Mouse (Mus musculus): ENCODE measurements at regions not wholly inside any gene's neighbourhood (a gene's known extent, or its start where the extent isn't known, plus 50 kb on each side); places are given as distances from the start of the nearest gene placed in this dataset.

DNA sequence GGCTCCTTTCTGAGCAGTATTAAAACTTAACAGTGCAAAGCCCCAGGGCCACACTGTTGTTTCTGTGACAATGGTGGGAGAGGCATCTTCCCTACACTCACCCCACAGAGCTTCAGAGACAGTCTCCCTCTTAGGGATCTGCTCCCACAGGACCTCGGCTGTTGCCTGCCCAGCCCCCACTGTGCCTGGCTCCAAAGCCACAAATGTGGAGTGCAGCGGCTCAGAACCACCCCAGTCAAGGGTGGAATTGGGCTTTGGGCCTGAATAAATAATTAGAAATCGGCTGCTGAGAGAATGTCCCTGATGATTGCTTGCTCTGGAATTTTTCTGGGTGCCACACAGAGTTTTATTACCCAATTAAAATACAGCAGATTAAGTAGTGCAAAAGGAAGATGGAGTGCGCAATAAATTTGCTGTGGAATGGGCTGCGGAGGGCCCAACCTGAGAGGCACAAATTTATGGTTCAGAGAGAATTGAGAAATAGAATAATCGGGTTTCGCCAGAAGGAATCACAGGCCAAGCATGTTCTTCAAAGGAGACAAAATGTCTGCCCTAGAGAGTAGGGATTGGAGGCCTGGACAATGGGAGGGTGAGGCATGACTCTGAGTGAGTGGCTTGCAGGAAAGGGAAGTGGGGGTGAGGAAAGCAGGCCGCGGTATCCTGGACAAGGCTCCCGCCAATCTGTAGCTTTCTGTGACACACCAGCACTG lies 56.4 kb downstream of the Cd24a start:
- no peak for DNase-seq

DNA sequence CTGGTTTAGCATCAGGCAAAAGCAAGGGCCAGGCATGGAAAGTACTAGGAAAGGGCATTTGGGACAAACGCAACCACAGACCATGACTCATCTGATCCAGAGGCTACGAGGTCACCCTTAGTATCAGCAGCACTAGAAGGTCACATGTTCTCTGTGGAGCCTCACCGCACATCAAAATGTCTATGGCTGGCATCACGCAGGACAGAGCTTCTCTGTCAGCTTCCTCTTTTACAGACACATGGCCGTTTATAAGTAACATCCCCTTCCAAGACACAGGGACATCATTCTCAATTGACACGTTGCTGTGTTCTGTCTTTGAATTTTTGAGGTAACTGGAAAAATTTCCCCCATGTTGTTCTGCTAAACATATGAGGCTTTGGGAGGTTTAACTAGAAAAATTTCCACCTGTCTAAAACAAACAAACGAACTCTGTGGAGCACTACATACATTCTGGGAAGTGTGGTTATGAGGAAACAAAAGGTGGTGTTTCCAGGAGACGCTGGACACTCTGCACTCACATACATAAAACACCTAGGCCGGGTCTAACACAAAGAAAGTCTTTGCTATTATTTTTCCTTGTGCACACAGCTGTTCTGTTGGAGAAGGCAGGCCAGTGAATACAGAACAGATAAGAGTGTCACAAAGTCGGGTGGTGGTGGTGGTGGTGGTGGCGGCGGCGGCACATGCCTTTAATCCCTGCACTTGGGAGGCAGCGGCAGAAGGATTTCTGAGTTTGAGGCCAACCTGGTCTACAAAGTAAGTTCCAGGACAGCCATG lies 63.3 kb downstream of the Cd24a start:
- DNase-seq: peak; percentile 42 to 46

DNA sequence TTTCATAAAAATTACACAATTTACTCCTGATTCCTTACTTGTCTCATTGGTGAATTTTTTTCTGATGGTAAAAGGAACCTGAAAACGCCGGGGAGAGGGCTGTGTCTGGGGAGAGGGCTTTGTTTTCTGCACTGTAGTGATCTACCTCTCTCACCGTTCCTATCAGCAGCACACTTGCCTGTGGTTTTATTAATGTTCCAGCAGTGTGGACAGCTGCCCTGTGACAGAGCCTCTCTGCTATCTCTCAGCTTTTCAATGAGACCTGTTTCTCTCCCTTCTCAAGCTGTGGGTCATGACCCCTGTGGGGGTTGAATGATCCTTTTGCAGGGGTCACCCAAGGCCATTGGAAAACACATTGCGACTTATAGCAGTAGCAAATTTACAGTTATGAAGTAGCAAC lies 68.2 kb downstream of the Cd24a start:
- no peak for DNase-seq

DNA sequence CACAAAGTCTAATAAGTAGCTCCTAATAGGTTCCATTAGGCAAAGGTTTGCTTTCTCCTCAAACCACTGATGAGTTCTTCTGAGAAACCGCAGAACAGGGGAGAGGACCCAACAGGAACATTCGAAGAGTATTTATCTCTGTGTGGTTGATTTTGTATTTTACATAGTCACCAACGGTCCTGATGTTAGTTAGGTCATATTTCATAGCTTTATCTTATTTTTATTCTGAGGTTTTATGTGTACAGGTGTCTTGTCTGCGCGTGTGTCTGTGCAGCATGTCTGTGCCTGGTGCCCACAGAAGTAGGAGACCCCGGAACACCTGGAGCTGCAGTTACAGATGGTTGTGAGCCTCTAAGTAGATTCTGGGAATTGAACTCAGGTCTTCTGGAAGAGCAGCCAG lies 68.9 kb downstream of the Cd24a start:
- DNase-seq: no peak

DNA sequence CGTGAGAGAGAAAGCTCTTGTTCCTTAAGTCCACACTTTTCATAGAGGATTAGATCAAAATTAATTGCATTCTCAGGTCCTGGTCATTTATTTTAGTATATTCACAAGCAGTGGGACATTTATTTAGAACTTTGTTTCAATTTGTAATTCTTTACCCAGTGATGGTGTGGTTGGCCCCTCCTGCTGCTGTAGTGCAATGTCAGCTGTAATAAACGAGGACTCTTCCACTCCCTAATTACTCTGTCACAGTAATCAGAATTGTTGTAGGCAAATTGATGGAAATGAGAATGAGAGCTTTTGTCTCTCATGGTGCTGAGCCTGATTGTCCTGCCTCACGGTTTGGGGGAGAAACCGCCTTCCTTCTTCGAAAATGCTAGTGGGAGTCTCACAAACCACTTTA lies 70.1 kb downstream of the Cd24a start:
- DNase-seq: no peak

DNA sequence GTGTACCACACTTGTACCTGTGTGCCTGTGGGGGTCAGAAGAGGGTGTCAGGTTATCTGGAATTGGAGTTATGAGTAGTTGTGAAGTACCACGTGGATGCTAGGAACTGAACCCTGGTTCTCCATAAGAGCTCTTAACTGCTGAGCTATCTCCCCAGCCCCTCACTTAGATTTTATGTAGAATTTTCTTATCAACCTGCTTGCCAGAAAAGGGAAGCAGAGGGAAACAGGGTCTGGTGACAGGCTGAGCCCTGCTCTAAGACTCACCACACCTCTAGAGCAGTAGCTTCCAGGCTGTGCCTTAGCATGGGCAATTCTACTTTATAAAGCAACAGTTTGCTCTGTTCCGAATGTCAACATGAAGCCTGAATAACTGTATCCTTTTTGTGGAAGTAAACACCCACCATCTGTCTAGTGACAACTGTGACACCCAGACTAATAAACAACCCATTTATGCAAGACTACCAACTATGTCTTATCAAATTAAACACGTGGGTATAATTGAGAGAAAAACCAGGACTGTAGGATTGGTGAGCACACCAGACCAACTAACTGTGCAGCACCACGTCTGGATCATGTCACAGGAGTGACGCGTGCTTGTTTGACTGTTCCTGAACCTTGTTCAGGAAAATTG lies 70.8 kb downstream of the Cd24a start:
- DNase-seq: no peak

DNA sequence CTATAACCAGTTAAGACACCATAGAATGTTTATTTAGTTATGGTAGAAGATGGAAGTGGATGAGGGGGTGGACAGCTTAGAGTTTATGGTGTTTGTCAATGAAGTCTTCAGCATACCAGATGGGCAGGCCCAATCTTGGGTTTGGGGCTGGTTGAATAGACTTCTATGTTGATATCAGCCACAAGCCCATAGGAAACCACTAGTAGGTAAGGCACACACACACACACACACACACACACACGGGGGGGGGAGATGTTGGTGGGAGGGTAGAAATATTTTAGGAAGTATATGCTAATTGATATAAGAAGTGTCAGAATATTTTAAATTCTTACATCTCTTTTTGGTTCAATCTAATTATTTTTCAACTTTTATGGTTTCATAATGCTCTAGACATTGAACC lies 72.4 kb downstream of the Cd24a start:
- DNase-seq: no peak

DNA sequence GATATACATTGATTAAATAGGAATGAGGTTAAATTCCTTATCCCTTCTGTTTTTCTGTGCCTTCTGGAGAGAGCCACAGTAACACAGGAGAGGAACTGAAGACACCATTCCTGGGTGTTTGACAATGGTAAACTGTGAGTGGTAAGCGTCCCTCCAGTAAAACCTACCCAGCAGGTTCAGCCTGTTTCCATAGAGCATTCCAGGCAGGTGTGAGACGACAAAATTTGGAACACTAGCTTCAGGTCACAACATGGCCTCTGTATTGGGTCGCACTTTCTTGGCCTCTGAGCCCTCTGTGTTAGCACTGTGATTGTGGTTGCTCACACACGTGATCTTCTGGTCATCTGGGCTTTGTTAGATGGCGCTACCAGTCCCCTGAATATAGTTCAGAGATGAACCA lies 73.4 kb downstream of the Cd24a start:
- no peak for DNase-seq

DNA sequence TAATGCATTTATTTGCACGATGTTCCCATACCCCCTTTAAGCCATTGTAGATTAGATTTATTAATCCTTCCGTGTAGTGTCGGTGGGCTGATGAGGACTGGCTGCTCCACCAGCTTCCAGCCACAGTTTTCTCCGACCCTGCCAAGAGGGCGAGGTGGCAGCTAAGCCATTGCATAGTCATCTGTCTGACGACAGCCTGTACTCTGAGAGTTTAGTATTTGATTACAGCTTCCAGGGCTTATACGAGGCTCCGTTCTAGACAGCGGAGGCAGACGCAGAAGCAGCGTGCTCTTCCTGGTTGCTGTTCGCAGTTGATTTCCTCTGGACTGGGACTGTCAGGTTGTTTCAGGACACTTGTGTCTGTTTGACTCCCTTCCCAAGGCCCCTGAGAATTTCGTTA lies 73.8 kb downstream of the Cd24a start:
- DNase-seq: no peak

DNA sequence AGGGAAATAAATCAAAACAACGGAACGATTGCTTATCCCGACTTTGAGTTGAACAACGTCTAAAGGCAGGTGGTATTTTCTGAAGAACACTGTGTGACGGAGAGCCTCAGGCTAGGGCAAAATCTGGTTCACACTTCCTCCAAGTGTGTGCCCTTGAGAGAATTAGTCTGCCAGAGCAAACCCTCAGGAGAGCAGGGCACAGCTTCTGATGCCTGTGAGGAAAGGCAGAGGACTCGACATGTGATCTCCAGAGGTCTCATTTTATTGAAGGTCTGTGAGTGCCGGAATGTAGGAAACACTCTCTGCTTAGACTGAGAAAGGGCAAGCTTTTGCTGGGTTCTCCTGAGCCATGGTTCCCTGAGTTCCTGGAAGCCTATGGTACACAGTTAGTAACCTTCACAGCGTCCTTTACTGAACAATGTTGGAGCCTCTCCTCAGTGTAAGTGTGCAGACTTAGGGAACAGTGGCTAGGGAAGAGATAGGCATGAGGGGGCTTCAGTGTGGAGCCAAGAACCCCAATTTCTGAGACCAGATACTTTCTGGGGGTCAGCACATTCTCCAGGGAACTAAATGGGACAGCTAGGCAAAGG lies 77.1 kb downstream of the Cd24a start:
- DNase-seq: no peak

DNA sequence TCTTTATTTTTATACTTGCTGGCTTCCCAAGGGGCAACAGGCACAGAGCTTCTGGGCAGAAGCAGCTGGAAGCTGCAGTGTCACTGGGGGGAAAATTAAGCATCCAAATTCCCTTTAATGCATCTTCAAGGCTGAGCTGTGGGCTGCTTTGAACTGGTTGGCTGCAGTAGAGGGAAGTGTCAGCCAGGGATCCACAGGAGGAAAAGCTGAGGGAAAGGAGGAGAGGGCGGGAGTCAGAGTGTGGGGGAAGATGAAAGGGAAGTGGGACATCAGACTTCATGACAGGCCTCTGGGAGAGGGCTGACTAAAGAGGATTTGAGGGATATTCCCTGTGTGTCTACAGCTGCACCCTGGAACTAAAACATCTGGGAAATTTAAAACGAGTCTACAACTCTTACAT lies 77.6 kb downstream of the Cd24a start:
- no peak for DNase-seq

DNA sequence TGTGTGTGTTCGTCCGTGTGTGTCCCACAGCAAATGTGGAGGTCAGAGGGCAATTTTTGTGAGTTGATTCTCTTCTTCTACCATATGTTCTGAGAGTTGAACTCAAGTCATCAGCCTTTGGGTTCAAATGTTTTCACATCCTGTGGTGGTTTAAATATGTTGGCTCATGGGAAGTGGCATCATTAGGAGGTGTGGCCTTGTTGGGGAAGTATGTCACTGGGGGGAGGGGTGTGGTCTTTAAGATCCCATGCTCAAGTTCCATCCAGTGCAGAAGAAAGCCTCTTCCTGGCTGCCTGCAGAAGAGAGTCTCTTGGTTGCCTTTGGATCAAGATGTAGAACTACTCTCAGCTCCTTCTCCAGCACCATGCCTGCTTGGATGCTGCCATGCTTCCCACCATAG lies 78.1 kb downstream of the Cd24a start:
- DNase-seq: peak in 1 of 2 experiments; percentile 8

DNA sequence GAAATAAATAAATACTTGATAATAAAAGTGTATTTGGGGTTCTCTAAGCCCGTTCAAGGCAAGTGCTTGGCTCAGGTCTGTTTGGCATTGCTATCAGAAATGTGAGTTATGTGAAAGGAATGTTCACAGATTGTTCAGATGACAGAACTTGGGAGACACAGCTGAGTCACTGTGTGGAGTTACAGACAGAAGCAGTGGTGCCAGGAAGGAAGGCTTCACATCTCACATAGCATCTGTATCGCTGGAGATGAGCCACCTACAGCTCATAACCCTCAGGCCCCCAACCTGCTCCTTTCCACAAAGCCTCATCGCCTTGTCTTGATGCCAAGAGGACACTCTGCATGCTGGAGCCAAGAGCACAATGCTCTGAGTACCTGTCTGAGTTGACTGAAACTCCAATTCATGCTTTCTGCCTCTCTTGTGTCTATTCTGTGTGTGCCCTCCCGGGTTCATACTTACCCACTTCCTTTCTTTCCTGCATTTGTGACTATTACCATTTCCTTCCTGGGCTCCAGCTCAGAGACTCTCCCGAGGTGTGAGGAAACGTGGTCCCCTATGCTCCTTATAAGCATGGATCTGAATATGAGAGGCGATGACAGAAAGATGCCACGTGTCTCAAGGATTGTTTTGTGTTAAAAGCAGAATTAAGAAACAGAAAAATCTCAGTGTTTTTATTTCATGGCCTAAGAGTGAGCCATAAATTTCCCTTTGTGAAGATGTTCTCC lies 79.6 kb downstream of the Cd24a start:
- DNase-seq: no peak

DNA sequence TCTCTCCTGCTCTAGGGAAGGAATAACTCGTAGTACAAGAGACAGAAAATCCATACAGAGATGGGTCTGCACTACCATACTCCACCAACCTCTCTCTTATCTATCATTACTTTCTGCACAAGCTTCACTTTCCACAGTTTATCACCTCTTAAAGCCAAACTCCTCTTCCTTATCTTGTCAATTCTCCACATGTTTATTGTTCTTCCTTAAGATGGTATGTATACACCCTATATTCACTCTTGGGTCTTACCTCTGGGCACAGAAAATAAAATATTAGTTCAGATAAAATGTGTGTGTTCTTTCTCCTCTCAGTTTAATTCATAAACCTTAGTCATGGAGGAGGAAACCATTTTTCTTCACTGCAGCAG lies 80.1 kb downstream of the Cd24a start:
- no peak for DNase-seq

DNA sequence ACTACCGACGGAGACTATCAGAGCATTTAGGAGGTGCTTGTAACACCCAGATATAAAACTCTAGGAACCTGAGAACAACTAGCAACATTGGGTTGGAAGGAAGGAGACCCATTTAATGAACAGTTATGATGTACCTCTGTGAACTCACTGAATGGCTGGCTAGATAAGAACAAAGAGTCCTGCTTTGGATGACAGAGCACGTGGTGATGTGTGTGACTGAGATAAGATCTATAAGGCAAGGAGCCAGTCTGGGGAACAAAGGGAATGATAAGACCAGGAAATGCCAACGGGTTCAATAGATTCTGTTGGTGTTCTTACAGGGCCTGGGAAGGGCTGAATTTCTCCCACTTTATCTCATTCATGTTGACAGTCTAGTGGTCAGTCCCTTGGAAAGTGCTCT lies 86.8 kb downstream of the Cd24a start:
- no peak for DNase-seq

DNA sequence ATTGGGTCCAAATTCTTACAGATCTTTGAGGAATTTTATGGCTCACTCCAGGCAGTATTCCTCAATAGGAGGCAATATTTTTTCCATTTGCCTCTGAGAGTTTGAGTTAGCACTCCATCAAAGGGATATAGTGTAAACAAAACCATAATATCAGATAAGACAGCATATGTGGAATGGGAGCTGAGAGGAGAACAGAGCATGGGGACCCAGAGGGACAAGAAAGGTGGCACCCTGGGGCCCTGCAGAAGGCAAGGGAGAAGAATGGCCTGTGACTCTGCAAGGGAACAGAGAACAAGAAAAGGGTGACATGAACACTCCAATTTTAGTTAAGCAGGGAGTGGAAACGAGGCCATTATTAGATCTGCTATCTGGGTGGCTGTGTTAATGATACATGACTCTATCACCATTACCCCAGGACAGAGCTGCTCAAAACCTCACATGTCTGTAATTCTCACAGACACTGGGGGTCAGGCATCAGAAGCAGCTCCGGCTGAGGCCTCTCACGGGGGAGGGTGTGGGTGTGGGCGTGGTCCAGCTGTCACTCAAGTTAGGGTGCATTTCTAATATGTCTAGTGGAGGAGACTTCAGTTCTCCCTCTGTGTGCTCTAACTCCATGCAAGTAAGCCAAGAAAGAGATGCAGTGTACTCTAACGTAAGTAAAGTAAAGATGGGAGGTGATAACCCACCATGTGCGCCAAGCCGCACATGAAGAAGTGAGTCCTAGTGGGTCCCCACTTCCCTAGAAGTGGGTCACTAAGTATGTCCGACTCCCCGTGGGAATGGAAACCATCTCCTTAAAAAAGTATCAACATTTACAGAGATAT lies 88.4 kb downstream of the Cd24a start:
- peak in 1 of 2 experiments; percentile 15 for DNase-seq

DNA sequence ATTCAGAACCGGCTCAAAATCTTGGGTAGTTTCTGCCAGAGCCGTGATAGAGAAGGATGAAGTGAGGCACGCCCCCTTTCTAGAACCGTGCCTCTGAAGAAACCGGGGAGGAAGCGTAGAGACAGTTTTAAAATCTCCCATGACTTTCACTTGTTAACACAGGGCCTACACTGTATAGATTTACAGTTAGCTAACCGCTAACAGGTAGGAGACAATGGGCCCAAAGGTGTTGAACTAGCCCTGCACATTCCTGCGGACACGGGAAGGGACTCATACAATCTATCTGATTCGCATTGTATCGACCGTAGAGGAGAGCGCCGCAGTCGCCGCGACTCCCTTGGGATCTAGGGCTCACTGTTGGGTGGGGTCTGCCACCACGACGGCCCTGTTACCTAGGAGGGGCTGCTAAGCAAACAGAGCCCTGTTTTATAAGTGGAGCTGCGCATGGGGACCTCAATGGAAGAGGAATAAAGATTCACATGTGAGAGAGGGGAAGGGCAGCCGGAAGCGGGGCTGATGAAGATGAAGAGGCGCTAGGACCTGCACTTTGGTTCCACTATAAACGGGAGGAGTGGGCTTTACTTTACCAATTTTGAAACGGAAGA lies 89.1 kb downstream of the Cd24a start:
- DNase-seq: peak in 1 of 2 experiments; percentile 19

DNA sequence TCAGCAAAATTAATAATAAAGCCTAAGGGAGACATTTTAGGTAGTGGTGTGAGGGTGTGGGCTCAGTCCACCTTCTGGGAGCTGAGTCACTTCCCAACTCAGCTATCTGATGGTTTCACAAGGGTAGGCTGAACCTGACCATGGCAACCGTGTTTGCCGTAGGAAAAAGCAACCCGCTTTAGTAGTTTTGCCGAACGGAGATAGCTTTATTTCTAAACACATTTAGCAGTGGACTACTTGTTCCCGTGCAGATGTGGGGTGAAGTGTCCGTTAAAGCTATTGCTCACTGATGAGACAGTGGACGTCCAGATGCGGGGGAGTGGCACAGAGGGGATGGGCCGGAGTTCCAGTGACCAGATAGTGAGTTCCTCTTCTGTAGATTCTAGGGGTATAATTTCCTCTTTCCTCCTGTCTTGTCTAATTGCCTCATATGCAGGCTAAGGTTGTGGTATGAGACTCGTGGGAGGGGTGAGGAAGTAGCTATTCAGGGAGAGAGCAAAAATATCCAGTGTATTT lies 89.7 kb downstream of the Cd24a start:
- peak; percentile 36 to 43 for DNase-seq

DNA sequence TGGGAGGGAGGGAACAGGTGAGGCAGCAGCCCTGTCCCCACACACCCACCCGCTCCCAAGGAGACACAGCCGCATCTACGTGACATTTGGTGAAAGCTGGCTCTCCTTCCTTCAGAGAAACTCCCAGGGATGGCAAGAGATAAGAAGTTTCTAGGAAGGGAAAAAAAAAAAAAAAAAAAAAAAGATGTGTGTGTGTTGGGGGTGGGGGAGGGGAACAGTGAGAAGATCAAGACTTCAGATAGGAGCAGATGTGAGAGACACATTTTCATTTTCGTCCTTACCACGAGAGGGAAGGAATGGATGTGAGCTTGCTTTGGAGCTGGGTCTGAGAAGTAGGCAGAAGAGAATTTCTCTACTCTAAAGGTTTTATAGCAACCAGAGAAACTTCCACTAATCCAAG lies 91.4 kb downstream of the Cd24a start:
- no peak for DNase-seq

DNA sequence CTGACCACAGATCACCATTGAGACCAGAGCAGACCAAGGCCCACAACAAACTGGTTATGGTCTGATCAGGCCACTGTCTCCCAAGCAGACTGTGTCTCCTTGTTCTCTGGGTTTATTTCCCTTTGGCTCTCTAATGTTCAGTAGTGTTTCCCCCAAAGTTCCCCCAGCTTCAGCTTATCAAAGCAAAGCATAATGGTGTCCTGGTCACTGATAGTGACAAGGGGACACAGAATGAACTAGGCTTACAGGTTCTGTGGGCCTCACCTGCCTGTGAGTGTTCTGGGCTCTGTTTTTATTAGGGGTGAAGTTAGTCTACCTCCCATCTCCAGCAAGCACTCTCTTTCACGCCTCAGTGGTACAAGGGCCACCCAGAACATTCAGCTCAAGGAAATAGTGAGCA lies 92.7 kb downstream of the Cd24a start:
- no peak for DNase-seq

DNA sequence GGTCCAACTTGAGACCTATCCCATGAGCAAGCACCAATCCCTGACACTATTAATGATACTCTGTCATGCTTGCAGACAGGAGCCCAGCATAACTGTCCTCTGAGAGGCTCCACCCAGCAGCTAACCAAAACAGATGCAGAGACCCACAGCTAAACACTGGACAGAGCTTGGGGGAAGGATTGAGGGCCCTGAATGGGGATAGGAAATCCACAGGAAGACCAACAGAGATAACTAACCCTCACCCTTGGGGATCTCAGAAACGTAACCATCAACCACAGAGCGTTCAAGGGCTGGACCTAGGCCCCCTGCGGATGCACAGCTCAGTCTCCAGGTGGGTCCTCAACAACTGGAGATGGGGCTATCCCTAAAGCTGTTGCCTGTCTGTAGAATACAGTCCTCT lies 93.7 kb downstream of the Cd24a start:
- DNase-seq: no peak

DNA sequence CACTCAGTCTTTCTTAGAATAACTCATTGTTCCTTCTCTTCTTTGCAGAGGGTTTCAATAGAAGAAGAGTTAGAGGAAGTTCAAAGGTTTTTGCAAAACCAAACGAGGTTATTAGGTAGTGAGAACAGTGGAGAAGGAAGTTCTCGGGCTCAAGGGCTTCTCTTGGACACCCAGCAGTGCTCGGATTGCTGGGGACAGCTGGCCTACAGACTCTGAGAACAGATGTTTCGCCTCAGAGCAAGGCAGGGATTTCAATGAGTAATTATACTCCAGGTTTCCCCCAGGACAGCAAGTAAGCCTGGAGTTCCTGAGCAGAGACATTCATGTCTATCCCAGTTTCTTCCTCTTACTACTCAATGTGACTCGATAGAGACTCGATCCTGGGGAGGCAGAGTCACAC lies 94.4 kb downstream of the Cd24a start:
- DNase-seq: no peak

All from B cell, adult 2 months (primary cell).